Mouse (Mus musculus): ENCODE data around the gene Nrm. TPM values are rescaled to one million over a fixed set of nuclear protein-coding genes. Genes with fewer than 3 reads are reported as not detected.

The Nrm gene
- polyA plus RNA-seq, 1 experiment from 2014 or later: 13.5 TPM

DNA sequence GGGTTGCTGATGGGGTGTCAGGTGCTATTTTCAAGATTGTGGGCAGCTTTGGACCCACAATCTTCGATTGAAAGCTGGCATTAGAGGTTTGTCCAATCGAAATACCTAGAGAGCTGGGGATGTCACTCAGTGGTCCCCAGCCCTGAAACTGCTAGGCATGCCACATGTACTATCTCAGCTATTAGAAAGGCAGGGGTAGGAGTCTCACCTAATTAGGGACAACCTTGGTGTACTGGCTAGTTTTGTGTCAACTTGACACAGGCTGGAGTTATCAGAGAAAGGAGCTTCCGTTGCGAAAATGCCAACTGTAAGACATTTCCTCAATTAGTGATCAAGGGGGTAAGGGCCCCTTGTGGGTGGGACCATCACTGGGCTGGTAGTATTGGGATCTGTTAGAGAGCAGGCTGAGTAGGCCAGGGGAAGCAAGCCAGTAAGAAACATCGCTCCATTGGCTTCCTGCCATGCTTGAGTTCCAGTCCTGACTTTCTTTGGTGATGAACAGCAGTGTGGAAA lies 27.8 kb upstream of the Nrm start:
- CTCF ChIA-PET: interaction anchor here (0.8 to 5.4 kb wide), 6 partner anchors 8 to 107 kb away, joined by 3 to 42 read pairs (median 3); partner anchors contain the start of gene Flot1
- no peak for TF ChIP-seq CTCF (IDR thresholded peaks at IDR 0.05)
- in situ Hi-C loops (cut with MboI; ENCODE audit: low pct_unique_long_range_greater_than_20kb): no loop called here
- POLR2A ChIA-PET: interaction anchor here (0.6 to 3.2 kb wide), 7 partner anchors 10 to 93 kb away, joined by 4 to 19 read pairs (median 5); partner anchors contain the start of genes Flot1 and Ier3
- no peaks in the 10 kb centered on the region for H3K27me3 ChIP-seq
- ATAC-seq: no peak
- DNase-seq (ENCODE audit: low read depth, low spot score): no peak

DNA sequence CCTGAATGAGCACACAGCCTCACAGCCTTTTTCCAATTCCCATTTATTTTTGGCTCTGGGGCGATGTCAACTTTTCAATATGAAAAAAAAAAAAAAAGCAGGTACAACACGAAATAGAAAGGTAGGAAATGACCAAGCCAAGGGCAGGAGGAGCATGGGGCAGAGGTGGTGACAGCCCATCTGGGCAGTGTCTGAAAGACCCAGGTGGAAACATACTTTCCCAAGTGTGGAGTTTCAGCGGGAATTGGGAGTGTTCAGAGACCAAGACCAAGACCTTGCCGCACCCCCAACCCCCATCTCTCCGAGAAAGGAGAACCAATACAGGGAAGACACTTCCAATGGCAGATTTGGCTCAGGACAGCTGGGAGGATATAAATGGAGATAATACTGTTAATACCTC lies 27.2 kb upstream of the Nrm start:
- ChIA-PET CTCF (interaction anchor here (0.9 to 5.4 kb wide), 3 partner anchors 16 to 96 kb away, joined by 3 to 42 read pairs (median 4); no protein-coding TSS in a partner anchor), POLR2A (interaction anchor here (0.6 to 3.2 kb wide), 8 partner anchors 11 to 94 kb away, joined by 3 to 19 read pairs (median 5); partner anchors contain the start of genes Flot1 and Ier3)
- ATAC-seq (no peak), DNase-seq (ENCODE audit: low read depth, low spot score) (no peak)
- no peaks in the 10 kb centered on the region for H3K27me3 ChIP-seq
- no peak for TF ChIP-seq CTCF (IDR thresholded peaks at IDR 0.05)
- in situ Hi-C loops (cut with MboI; ENCODE audit: low pct_unique_long_range_greater_than_20kb): no loop called here

DNA sequence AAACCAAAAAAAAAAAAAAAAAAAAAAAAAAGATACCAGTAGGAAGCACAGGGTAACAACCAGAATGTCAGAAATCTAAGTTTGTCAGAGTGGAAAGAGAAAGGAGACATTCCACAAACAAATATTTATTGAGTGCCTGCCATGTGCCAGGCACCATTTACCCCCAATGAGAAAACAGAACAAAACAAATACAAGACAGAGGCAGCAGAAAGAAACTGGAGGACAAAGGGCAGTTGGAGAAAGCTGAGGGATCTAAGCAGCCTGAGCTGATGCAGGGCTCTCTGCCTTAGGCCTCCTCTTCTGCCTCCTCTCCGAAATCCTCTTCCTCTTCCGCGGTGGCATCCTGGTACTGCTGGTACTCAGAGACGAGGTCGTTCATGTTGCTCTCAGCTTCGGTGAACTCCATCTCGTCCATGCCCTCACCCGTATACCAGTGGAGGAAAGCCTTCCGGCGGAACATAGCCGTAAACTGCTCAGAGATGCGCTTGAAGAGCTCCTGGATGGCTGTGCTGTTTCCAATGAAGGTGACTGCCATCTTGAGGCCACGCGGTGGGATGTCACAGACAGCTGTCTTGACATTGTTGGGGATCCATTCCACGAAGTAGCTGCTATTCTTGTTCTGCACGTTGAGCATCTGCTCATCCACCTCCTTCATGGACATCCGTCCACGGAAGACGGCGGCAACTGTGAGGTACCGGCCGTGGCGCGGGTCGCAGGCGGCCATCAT lies 26.3 kb upstream of the Nrm start:
- TF ChIP-seq CTCF (IDR thresholded peaks at IDR 0.05): no peak
- H3K27me3 ChIP-seq: no peaks in the 10 kb centered on the region
- DNase-seq (ENCODE audit: low read depth, low spot score): no peak
- ChIA-PET POLR2A (interaction anchor here (1.2 to 2.0 kb wide), 5 partner anchors 8 to 96 kb away, joined by 3 to 7 read pairs (median 6); partner anchors contain the start of gene Flot1), CTCF (interaction anchor here (1.0 to 6.7 kb wide), 7 partner anchors 36 to 110 kb away, joined by 3 to 42 read pairs (median 4); partner anchors contain the start of gene Dhx16)
- no peak for ATAC-seq
- in situ Hi-C loops (cut with MboI; ENCODE audit: low pct_unique_long_range_greater_than_20kb): loop anchor here (5.0 kb wide), 2 partner anchors 37 to 82 kb away; partner anchors contain the start of genes Mrps18b and Ppp1r10

DNA sequence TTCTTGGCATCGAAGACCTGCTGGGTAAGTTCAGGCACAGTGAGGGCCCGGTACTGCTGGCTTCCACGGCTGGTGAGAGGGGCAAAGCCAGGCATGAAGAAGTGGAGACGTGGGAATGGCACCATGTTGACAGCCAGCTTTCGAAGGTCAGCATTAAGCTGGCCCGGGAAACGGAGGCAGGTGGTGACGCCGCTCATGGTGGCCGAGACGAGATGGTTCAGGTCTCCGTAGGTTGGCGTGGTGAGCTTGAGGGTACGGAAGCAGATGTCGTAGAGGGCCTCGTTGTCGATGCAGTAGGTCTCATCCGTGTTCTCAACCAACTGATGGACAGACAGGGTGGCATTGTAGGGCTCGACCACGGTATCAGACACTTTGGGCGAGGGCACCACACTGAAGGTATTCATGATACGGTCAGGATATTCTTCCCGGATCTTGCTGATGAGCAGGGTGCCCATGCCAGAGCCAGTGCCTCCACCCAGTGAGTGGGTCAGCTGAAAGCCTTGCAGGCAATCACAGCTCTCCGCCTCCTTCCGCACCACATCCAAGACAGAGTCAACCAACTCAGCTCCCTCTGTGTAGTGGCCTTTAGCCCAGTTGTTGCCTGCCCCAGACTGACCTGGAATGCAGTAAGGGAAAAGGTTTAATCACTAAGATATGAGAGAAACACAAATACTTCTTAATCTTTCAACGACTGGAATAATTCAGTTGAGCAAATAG lies 25.5 kb upstream of the Nrm start:
- TF ChIP-seq CTCF (IDR thresholded peaks at IDR 0.05): no peak
- in situ Hi-C loops (cut with MboI; ENCODE audit: low pct_unique_long_range_greater_than_20kb): loop anchor here (5.0 kb wide), 2 partner anchors 37 to 82 kb away; partner anchors contain the start of genes Mrps18b and Ppp1r10
- CTCF ChIA-PET: interaction anchor here (1.0 to 6.7 kb wide), 10 partner anchors 8 to 110 kb away, joined by 3 to 42 read pairs (median 4); partner anchors contain the start of gene Dhx16
- DNase-seq (ENCODE audit: low read depth, low spot score) (no peak), ATAC-seq (no peak)
- POLR2A ChIA-PET: interaction anchor here (1.1 to 2.0 kb wide), 7 partner anchors 9 to 97 kb away, joined by 4 to 7 read pairs (median 5); partner anchors contain the start of gene Flot1
- H3K27me3 ChIP-seq: no peaks in the 10 kb centered on the region

DNA sequence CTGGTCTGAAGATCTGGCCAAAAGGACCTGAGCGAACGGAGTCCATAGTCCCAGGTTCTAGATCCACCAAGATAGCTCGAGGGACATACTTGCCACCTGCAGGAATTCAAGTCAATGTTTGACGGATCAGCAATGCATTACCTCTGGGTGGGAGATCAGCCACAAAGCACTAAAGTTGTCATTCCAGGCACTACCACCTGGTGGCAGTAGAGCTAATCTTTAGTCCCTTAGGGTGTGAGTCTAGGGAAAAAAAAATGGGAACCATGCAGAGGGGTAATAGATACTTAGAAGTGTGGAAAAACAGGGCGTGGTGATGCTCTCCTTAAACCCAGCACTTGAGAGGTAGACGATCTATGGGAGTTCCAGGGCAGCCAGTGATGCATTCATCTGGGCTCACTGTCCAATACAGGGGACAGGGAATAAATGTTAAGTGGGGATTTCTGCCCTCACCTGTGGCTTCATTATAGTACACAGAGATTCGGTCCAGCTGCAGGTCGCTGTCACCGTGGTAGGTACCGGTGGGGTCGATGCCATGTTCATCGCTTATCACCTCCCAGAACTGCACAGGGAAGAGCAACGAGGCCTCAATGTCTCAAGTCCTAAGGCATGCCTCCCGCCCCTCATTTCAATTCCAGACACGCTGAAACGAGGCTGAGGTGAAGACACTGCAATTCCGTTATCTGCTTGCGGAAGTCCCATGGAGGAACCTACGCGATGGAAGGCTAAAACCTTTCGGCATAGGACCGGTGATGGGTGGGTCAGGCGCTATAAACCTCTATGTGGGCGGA lies 24.7 kb upstream of the Nrm start:
- DNase-seq (ENCODE audit: low read depth, low spot score) (peak; percentile 74), ATAC-seq (peak; percentile 11)
- ChIA-PET POLR2A (interaction anchor here (1.0 to 2.0 kb wide), 14 partner anchors 10 to 134 kb away, joined by 3 to 13 read pairs (median 5); partner anchors contain the start of genes Flot1 and Ier3), CTCF (interaction anchor here (1.2 to 6.7 kb wide), 10 partner anchors 9 to 105 kb away, joined by 3 to 42 read pairs (median 4); partner anchors contain the start of genes Dhx16 and Ppp1r18)
- no peaks in the 10 kb centered on the region for H3K27me3 ChIP-seq
- no peak for TF ChIP-seq CTCF (IDR thresholded peaks at IDR 0.05)
- in situ Hi-C loops (cut with MboI; ENCODE audit: low pct_unique_long_range_greater_than_20kb): loop anchor here (5.0 kb wide), 2 partner anchors 36 to 81 kb away; partner anchors contain the start of genes Mrps18b and Ppp1r10

DNA sequence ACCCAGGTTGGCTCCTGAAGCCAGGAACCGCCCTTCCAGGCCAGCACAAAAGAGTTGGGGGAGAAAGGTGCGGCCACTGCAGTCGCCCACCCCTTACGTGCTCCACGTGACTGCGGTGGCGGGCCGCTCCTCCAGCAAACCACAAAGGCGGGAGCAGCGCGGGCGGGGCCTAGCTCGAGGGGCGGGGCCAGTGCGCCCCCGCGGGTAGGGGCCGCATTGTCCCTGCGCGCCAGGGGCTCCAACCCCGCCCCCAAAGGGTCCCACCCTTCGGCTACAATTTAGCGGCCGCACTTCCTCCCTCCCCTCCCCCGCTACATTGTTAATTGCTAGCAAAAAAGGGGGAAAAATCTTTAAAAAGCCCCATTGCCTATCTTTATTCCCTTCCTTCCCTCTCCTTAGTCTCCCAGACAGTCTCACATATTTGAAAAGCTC lies 24.1 kb upstream of the Nrm start:
- DNase-seq (ENCODE audit: low read depth, low spot score) (no peak), ATAC-seq (no peak)
- H3K27me3 ChIP-seq: no peaks in the 10 kb centered on the region
- TF ChIP-seq CTCF (IDR thresholded peaks at IDR 0.05): no peak
- in situ Hi-C loops (cut with MboI; ENCODE audit: low pct_unique_long_range_greater_than_20kb): loop anchor here (5.0 kb wide), 2 partner anchors 35 to 80 kb away; partner anchors contain the start of genes Mrps18b and Ppp1r10
- ChIA-PET CTCF (interaction anchor here (1.1 to 6.7 kb wide), 7 partner anchors 28 to 99 kb away, joined by 3 to 42 read pairs (median 7); partner anchors contain the start of genes Dhx16 and Ppp1r18), POLR2A (interaction anchor here (0.8 to 1.7 kb wide), 10 partner anchors 13 to 135 kb away, joined by 3 to 13 read pairs (median 4); partner anchors contain the start of genes Flot1 and Ier3)

DNA sequence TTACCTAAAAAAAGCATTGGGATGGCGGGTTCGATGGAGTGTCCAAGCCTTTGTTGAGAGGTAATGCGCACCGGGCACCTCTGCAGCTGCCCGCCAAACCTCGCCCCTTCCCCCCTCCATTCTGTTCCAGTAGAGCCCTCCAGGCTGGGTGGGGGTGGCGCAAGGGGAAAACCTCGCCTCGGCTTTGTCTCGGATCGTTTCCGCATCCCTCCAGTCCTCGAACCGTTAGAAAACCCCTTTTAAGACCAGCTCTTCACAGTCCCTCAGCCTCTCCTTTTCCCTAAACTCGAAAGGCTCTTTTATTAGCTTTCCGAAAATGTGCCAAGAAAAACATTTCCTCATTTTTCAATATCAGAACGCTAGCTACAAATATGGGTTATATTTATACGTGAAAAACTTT lies 23.6 kb upstream of the Nrm start:
- TF ChIP-seq CTCF (IDR thresholded peaks at IDR 0.05): no peak
- ATAC-seq (no peak), DNase-seq (ENCODE audit: low read depth, low spot score) (no peak)
- no peaks in the 10 kb centered on the region for H3K27me3 ChIP-seq
- ChIA-PET POLR2A (interaction anchor here (0.5 to 1.7 kb wide), 10 partner anchors 13 to 136 kb away, joined by 3 to 13 read pairs (median 4); partner anchors contain the start of genes Flot1 and Ier3), CTCF (interaction anchor here (1.1 to 6.7 kb wide), 6 partner anchors 28 to 99 kb away, joined by 3 to 42 read pairs (median 6); partner anchors contain the start of gene Ppp1r18)
- in situ Hi-C loops (cut with MboI; ENCODE audit: low pct_unique_long_range_greater_than_20kb): loop anchor here (5.0 kb wide), 2 partner anchors 35 to 80 kb away; partner anchors contain the start of genes Mrps18b and Ppp1r10

DNA sequence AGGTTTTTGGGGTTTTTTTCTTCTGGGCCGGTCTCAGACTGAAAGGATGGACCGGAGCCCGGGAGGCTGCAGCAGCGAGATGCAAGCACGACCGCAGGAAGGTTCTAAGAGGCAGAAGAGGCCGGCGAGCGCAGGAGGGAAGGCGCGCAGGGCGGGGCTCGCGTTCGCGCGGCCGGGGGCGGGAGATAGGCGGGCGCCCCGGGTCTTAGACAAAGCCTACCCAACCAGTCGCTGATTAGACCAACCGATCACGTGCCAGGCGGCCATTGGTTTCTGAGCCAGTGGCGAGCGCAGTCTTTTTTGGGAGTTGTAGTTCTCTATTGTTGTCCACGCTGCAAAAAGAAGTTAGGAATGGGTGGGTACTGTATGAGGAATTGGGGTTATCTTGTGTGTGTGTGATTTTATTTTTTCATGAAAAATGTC lies 23.0 kb upstream of the Nrm start, which contains the start of gene Tubb5:
Tubb5 (minus strand) TSS at position 185 of the 423 bp plus-strand sequence.
- POLR2A ChIA-PET: interaction anchor here (0.8 to 1.7 kb wide), 6 partner anchors 12 to 130 kb away, joined by 3 to 13 read pairs (median 4); partner anchors contain the start of gene Ier3
- no peak for TF ChIP-seq CTCF (IDR thresholded peaks at IDR 0.05)
- in situ Hi-C loops (cut with MboI; ENCODE audit: low pct_unique_long_range_greater_than_20kb): loop anchor here (5.0 kb wide), 2 partner anchors 34 to 79 kb away; partner anchors contain the start of genes Mrps18b and Ppp1r10
- peak; percentile 70 for DNase-seq (ENCODE audit: low read depth, low spot score)
- ATAC-seq: peak; percentile 51
- no peaks in the 10 kb centered on the region for H3K27me3 ChIP-seq
- CTCF ChIA-PET: interaction anchor here (1.1 to 6.7 kb wide), 4 partner anchors 33 to 100 kb away, joined by 3 to 42 read pairs (median 23); no protein-coding TSS in a partner anchor

Data from Patski (cell line).